Mouse (Mus musculus) left cerebral cortex, adult 8-10 months (tissue): ENCODE measurements around the gene Irak3. TPM values are rescaled to one million over a fixed set of nuclear protein-coding genes. Genes with fewer than 3 reads are reported as not detected.

ENCODE experiments used
- DNase-seq, 2 experiments: peaks; one replicate each; pipeline ENCODE4 v3.0.0; 2022; ENCODE audit warnings: low spot score in 2 of 2
- total RNA-seq, 4 experiments: library from RNA; stranded (reverse); gene quantifications; 2 replicates each; pipeline ENCODE4 v1.2.4; 2022

The Irak3 gene
- total RNA-seq, 4 experiments from 2014 or later = 1.5 to 3.4 (median 2.2) TPM

DNA sequence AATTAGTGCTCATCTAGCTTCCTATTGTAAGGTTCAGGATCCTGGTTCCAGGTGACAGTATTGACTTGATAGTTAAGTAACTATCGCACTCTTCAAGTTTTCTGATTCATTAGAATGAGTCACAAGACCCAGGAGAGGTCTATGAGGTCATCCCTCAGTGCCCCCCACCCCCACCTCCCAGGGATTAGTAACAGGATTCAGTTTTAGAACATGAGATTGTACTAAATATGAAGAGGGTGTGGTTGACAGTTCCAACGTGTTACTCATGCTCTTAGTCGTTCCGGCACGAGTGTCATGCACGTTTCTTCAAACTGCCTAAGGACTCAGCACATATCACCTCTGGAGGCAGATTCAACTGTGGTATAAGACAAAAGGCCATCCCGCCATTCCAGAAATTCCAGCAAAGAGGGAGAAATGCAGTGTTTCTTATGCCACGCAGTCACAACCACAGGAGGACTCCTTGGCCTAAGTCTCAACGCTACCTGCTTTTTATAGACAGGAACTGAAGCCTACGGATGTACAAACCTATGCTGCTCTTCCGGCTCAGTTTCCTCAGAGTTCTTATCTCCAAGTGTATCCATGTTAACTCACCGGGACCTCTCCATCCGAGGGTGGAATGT, 2.8 kb upstream of the Irak3 start:
- DNase-seq = no peak

DNA sequence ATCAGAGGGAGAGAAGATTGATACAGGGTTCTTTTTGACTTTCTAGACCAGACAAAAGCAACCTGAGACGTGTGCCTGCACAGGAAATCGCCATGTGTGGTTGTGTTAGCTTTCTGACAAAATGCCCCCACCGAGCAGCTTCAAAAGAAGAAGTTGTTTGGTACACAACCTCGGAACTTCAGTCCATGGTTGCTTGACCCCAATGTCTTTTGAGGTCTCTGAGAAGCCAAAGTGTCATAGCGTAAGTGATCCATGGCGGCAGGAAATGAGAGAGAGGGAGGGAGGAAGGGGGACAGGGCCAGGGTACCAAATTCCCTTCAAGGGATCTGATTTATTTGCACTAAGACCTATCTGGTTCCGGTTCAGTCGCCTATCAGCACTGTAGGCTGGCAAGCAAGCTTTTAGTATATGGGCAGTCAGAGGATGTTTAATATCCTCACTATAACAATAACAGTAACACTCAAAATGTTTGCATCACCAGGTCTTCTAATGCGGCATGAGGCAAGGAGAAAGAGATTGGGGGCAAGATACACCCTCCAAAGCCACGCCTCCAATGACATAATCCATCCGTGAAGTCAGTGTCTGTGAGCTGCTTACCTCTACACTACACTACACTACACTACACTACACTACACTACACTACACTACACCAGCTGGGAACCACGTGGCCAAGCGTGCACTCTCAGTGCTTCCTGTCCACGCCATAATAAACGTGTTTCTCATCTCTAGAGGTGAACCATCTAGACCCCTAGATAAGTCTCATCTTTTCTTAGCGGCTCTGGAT, 729 bp upstream of the Irak3 start:
- no peak for DNase-seq

DNA sequence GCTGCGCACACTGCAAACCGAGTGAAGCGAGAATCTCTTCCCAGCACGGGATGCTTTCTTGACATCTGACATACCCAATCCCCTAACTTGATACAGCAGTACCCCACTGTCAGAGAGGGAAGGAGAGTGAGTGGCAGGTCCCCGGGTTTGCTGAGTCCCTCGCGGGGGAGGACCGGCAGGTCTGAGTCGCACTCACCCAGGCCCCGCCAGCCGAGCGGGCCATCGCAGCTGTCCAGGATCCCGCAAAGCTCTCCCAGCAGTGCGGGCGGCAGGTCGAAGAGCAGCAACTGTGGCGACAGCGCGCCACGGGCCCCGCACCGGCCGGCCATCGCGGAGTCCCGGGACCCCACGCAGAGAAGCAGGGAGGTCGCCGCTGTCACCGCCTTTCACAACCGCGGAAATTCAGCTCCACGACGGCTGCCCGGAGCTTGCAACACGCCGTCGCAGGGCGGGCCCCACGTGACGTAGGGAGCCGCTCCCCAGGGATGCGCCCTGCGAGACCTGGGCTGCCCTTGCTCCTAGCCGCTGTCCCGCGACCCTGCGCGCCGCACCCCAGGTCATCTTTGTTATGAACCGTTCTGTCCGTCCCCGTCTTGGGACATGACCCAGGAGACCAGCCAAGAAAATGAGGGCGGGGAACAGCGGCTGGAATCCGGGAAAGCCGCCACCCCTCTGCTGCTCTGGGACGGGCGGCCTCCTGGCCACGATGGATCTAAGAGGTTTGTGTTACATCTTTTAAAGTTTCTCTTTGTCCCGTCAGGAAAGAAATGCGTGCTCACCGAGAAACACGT, 604 bp downstream of the Irak3 start, which contains the start of gene Tmbim4:
TSS of gene Tmbim4 (plus strand) at position 460 of the 791 bp plus-strand sequence.
- no peak for DNase-seq

DNA sequence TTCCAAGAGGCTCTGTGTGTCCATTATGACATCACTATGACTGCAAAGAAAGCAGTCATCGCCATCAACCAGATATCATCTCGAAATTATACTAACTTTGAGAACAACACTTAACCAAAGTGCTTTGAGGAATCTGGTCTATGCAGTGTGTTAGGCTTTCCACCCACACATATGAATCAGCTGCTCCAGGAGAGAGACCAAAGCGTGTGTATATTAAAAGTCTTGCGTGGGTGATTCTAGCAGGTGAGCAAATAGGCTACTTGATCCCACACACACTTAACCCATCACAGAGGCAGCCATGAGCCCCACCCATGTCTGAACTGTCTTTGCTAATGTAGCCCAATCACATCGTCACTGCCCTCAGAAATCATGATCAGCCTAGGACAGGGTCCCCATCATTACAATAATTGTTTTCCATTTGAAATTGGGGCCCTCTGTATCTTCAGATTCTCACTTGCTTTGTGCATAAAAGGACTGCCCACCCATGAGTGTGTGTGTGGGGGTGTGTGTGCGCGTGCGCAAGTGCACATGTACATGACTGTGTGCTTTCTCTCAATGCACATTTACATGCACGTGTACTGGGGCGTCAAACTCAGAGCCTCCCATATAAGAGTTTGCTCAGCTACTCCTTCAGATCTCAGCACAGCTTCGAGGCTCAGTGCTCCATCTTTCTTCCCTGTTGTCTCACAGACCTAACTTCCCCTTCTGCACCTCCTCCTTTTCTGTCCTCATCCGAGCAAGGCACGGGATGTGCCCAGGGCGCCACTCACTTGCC, 4.7 kb downstream of the Irak3 start:
- DNase-seq = peak in 1 of 2 experiments; percentile 43

DNA sequence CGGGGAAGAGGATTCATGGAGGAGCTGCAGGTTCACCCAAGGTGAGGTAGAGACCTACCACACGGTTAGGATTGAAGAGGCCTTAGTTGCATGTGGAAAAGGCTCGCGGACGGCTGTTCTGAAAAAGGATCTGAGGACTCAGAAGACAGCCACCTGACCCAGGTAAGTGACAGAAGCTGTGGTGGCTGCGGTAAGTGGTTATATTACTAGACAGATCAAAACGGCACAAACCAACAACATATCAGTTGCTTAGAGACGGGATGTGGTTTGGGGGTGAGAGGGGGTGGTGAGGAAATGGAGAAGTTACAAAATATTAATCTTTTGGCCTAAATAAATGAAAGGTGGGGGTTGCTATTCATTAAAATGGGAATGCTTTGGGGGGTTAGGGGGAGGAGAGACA, 8.7 kb downstream of the Irak3 start:
- no peak for DNase-seq

DNA sequence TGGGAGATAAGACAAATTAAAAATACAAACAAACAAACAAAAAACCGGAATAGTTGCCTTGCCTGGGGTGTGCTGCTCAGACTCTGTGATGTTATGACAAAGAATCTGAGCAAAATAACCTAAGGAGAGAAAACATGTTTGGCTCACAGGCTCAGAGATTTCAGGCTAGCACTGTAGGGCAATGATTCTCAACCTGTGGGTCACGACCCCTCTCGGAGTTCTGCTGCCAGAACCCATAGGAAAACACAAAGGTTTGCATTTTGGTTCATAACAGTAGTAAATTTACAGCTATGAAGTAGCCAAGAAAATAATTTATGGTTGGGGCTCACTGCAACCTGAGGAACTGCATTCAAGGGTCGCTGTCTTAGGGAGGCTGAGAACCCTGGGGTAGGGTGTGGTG, 9.7 kb downstream of the Irak3 start:
- DNase-seq = no peak

DNA sequence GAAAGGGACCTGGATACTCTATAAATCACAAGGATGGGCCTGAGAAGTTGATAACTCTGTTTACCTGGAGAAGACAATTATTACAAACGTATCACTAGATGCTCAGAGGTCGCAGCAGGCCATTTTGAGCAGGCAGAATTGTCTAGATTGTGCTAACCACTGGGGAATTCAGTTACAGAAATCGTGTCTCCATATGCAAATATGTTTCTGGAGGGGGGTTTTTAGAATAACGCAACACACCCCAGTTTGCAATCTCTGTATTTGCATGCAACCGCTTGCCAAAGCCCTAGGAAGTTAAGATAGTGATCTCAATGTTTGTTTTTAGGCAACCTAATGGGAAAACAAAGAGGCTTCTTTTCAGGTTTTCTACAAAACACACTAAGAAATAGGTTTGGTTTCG, 10.8 kb downstream of the Irak3 start:
- DNase-seq = no peak

DNA sequence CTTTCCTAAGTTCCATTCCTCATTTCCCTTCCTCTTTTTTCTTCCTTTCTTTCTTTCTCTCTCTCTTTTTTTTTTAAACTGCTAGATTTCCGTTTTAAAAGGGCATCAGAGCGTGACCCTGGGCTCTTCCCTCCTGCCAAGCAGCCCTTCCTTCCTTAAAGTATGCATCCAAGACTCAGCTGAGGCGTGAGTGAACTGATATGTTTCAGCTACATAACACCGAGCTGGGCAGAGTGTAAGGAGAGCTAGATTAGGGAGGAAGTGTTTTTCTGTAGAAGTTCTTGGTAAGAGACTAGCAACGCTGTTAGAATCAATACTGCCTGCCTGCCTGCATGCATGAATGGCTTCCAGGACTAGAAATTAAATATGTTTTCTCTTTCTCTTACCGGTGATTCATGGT, 12.1 kb downstream of the Irak3 start:
- no peak for DNase-seq

DNA sequence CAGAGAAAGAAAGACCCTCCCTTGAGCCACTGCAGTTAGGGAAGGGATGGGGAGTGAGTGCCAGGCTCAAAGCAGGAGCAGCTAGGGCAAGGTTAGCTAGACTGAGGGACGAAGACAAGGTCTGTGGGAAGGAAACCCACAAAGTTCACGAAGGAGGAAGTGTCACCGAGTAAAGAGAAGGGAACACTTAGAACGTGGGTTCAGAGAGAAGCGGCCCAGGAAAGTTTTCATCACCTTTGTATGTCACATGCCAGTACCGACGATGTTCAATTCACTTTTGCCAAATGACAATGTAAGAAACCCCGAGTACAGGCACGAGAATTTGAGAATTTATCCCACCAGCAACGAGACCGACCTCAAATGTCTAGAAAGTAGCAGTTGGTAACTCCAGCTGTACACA, 12.7 kb downstream of the Irak3 start:
- no peak for DNase-seq

DNA sequence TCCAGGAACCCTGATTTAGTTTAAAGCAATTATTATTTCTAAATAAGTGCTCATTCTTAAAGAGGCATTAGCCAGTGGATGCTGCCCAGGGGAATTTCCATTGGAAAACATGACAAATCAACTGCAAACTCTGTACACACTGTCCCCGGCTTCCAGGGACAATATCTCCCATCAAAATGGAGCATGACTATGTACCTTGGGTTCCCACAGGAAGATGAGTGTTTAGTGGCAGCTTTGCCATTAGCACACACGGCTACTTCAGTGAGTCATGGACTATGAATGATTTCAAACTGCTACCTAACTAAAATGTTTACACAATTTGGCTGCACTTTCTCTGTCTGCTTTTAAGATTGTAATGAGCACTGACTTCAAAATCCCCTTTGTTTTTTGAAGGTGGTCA, 13.4 kb downstream of the Irak3 start:
- no peak for DNase-seq

DNA sequence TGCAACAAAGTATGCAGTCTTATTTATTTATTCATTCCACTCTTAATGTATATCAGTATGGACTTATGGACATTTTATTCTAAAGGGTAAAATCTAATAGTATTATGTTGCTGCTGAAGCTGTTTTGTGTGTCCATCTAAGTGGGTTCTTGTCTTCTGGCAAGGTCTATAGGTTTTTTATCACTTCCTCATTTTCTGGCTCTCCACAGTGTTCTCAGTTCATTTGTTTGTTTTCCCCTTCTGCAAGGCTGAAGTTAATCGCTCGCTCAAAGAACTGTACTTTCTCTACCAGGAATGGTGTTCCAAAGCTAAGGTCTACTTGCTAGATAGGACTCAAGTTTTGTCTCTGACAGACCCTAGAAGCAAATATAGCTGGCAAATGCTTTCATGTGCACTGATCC, 18.6 kb downstream of the Irak3 start:
- DNase-seq = no peak

DNA sequence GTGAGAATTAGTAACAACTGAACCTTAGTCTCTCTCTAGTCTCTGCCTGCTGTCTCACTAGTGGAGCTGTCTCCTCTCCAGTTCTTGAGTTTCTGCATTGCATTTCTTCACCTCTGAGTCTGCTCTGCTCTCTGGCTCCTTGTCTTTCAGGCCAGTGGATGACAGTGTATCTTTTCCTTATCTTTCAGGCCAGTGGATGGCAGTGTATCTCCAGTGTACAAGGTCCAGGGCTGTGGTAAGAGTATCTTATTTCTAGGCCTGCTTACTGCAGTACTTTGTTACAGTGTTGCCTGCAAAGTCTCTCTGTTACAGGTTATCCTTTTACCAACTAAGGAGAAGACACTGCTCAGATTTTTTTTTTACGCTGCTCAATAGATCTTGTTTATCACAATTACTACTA, 19.0 kb downstream of the Irak3 start:
- no peak for DNase-seq

DNA sequence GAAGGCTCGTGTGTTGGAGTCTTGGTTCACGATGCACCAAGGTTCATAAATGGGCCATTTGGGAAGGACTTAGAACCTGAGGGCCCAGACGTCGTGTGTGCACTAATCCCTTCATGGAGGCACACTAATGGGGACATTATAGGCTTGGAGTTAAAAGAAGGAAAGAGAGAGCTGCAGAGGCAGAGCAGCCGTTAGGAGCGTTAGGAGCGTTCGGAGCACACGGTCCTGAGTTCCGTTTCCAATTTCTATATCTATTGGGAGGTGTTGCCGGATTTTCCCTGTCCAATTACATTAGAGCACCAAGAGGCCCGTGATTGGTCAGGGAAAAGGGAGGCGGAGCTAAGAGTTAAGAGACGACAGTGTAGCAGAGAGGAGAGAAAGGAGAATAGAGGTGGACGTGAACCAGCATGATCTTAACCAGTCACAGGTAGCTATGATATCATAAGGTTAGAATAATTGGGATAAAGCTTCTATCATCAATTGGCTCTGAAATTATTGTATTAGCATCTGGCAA, 27.7 kb downstream of the Irak3 start:
- DNase-seq = no peak

DNA sequence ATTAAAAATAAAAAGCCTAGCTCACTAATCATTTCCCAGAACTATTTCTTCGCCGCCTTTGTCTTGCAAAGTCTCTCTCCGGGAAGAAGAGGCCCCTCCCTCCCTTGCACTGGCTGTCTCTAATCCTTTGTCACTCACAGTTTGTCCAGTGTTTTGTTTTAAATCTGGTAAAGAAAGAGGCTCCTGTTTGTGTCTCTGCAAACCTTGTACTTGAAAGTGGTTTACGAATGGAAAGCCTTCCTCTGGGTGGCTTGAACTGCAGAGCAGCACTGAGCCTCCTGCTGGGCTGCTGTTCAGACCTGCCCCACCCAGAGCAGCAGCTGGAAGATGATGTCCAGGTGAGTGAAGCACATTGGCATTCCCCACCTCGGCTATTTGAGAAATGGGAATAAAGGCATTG, 30.6 kb downstream of the Irak3 start:
- DNase-seq = no peak

DNA sequence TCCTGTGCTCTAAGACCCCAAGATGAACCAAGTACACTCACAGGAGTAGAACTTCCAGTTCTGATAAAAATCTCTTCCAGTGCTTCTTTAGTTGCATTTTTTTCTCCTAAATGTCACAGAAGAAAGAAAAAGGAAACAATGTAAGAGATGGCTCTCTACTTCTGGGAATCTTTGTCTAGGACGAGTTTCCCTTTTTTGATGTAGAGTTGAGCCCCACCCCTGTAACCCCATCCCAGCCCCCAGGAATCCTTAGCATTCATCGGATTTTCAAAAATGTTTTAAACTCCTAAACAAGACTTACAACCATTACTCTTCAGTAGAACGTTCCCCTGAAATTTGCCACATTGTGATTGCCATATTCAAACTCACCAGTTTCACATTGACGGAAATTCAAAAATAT, 31.7 kb downstream of the Irak3 start:
- DNase-seq = no peak

DNA sequence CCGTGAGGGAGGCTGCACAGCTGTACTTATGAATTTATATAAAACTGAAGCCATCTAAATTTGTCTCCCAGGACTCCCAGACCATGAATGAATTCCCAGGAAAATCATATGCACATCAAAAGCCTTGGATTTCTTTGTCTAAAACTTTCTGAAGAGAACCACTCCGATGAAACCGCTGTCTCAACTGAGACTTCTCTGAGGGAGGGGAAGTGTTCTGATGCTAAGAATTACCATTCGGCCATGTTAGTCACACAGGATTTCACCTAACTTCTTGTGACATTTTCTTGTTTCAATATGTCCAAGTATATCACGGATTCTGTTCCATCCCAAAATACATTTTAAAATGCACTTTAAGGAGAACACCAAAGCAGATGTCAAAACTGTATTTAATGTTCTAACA, 32.1 kb downstream of the Irak3 start:
- DNase-seq = no peak

DNA sequence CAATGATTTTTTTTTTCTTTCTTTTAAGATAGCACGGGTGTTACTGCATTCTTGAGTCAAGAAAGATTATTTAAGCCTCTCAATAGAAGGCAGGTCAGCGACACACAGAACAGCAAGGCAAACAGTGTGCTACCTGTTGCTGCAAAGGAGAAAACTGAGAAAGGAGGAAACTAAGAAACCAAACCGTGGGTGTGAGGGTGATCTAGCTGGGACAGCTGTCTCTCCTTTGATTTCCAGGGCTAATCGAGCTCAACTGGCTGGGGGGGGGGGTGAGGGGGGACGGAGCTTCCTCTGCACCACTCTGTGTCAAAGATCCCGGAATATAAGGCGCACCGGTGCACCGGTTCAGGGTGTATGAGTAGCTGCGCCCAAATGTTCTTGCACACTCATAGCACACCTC, 32.9 kb downstream of the Irak3 start:
- no peak for DNase-seq

DNA sequence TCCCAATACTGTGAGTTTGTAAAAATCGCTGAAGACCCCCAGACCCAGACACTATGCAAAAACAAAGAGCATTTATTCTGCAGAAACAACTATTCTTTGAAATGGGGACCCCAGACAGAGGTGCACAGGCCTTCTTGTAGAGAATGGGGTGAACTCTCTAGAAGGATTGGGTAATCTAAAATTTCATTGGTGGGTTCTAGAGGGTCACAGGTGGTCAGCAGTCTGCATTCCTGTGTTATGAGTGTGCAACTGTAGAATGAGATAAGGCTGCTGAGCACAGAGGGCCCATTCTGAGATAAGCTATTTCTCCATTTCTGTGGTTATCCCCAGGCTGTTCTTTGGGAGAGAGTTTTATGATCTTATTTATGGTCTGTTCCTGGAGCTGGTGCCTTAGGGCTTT, 33.9 kb downstream of the Irak3 start:
- DNase-seq = no peak

DNA sequence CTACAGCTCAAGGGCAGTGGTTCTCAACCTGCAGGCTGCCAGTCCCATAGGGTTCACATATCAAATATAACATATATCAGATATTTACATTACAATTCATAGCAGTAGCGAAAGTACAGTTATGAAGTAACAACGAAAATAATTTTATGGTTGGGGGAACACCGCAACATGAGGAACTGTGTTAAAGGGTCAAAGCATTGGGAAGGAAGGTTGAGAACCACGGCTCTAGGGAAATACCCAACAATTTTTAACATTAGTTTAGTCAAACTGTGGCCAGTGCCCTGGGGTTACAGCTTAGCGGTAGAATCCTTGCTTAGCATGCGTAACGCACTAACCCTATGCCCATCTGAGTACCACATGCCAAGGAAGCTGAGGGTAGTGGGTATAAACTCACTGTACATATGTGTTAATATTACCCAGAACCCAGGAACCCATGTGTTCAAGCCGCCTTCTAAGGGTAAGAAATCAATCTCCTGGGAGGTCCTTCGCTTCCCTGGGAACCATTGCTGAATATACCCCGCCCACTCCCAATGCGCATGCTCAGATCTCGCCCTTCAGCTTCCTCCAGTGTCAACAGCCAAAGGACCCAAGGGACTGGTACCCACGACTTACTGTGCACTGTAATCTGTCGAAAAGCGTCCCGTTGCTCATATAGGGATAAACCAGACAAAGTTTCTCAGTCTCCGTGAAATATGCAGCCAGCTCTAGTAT, 36.0 kb downstream of the Irak3 start:
- no peak for DNase-seq

DNA sequence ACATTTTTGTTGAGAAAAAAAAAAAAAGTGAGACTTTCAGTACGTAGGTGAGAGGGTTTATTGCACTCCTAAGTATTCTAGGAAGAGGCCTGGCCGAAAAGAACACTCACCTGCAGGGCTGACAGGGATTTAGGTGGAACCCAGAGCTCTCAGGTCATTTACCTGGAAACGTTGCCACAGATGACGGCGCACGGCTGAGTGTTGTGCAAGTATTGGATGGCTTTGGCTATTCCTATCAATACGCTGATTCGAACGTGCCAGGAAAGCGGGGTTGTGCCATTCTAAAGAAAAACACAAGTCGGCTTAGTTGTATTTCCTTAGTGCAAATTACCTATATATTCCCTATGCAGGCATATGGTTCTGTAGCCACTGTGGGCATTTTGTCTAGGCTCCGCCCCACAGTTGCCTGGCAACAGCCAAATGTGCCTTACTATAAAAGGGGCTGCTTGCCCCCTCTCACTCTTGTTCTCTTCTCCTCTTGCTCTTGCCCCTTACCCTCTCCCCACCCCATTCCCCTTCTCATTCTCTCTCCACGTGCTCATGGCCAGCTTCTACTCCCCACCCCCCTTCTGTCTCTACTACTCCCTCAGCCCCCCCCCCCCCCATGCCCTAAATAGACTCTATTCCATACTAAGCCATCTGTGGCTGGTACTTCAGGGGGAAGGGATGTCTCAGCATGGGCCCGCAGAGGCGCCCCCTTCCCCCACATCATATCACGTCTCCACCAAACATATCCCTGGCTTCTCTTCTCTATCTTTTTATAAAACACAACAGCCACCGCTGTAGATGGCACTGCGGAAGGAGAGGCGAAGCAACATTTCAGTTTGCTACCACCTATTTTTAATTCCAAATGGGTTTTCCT, 36.8 kb downstream of the Irak3 start:
- peak in 1 of 2 experiments; percentile 22 for DNase-seq
